Mouse (Mus musculus) stomach, postnatal 0 days (tissue): ENCODE measurements around the gene Pard6b. TPM values are rescaled to one million over a fixed set of nuclear protein-coding genes. Genes with fewer than 3 reads are reported as not detected.

Source experiments
- ATAC-seq: fragments of 200-750 bp; cut with Nextera tagmentation; 2 replicates; pipeline ENCODE4 v1.8.0; 2017; ENCODE audit not compliant: low FRiP score, low TSS enrichment
- DNase-seq: peaks from one replicate; pipeline ENCODE4 v3.0.0-alpha.2; 2016; ENCODE audit warnings: low spot score
- H3K27ac ChIP-seq: fragments of 300-500 bp; sonication (generic); replicated peaks from 2 replicates; pipeline ENCODE4 v1.5.1; 2014; ENCODE audit warnings: mild to moderate bottlenecking, control low read depth
- H3K27me3 ChIP-seq: fragments of 300-500 bp; sonication (generic); 2 replicates; pipeline ENCODE4 v1.6.1; 2014; ENCODE audit warnings: low read length; ENCODE audit not compliant: control insufficient read depth, insufficient read depth
- H3K36me3 ChIP-seq: fragments of 300-500 bp; sonication (generic); 2 replicates; pipeline ENCODE4 v1.6.1; 2014; ENCODE audit warnings: low read length, mixed read lengths; ENCODE audit not compliant: control insufficient read depth, insufficient read depth
- H3K4me1 ChIP-seq: fragments of 300-500 bp; sonication (generic); replicated peaks from 2 replicates; pipeline ENCODE4 v1.6.1; 2014; ENCODE audit warnings: antibody characterized with exemption; ENCODE audit not compliant: control insufficient read depth, insufficient read depth
- H3K4me2 ChIP-seq: fragments of 300-500 bp; sonication (generic); replicated peaks from 2 replicates; pipeline ENCODE4 v1.6.1; 2014; ENCODE audit warnings: low read depth, mild to moderate bottlenecking, control low read depth, moderate library complexity
- H3K4me3 ChIP-seq: fragments of 300-500 bp; sonication (generic); 2 replicates; pipeline ENCODE4 v1.5.1; 2014; ENCODE audit warnings: low read depth, low read length, control low read depth
- H3K9ac ChIP-seq: fragments of 300-500 bp; sonication (generic); 2 replicates; pipeline ENCODE4 v1.6.1; 2014; ENCODE audit warnings: mild to moderate bottlenecking, low read length, control low read depth, mixed read lengths
- H3K9me3 ChIP-seq: fragments of 300-500 bp; sonication (generic); 2 replicates; pipeline ENCODE4 v1.6.1; 2016; ENCODE audit warnings: low read length; ENCODE audit not compliant: control insufficient read depth
- CTCF ChIP-seq: IDR thresholded peaks from 2 replicates; pipeline ENCODE4 v1.5.1; 2016; ENCODE audit warnings: antibody characterized with exemption, low read depth, mild to moderate bottlenecking, moderate library complexity
- EP300 ChIP-seq: optimal IDR thresholded peaks from 2 replicates; pipeline ENCODE3; 2016; ENCODE audit warnings: antibody characterized with exemption
- WGBS: fragments of 180-500 bp; shearing (Covaris S2); extraction: QIAGEN DNeasy Blood & Tissue Kit; methylation state at CpG from one replicate; pipeline ENCODE4 v1.1.7; 2014; 5-methylcytosine and 5-hydroxymethylcytosine counted together
- polyA plus RNA-seq: library from polyadenylated mRNA; unstranded; fragments of >200 nt; fragmentation: Nextera tagmentation; extraction: Ambion mirVana; gene quantifications from 2 replicates; pipeline ENCODE4 v1.2.1, GENCODE M21; 2015

The Pard6b gene
- polyA plus RNA-seq, 1 experiment from 2014 or later, result 11.8 TPM

GRCm38 (mm10) chr2:168078107-168078830, 2.5 kb upstream of the Pard6b start:
- ATAC-seq, result peak; percentile 63
- Histone ChIP-seq H3K4me1 (no peaks in the 10 kb centered on the region), H3K27me3 (no peaks in the 10 kb centered on the region), H3K4me3 (no peak overlapping the region), H3K9ac (peak overlapping the region; percentile 18; the same call in 1 of the 2 replicates), H3K4me2 (peak overlapping the region; percentile 34), H3K36me3 (no peaks in the 10 kb centered on the region), H3K27ac (peak overlapping the region; percentile 91), H3K9me3 (no peaks in the 10 kb centered on the region)
- peak; percentile 96 for DNase-seq
- WGBS, result 20% methylated on average over 15 of the region's 15 CpGs
- peak; percentile 33 for TF ChIP-seq EP300
- no peak for TF ChIP-seq CTCF

GRCm38 (mm10) chr2:168081299-168081932, 612 bp downstream of the Pard6b start:
- Histone ChIP-seq H3K27me3 (no peaks in the 10 kb centered on the region), H3K4me1 (no peaks in the 10 kb centered on the region), H3K9ac (peak overlapping the region; percentile 79), H3K36me3 (no peaks in the 10 kb centered on the region), H3K4me2 (peak overlapping the region; percentile 85), H3K27ac (peak overlapping the region; percentile 88), H3K9me3 (no peaks in the 10 kb centered on the region), H3K4me3 (peak overlapping the region; percentile 65)
- ATAC-seq, result no peak
- no peak for DNase-seq
- WGBS, result under 1% methylated on average over 49 of the region's 49 CpGs
- TF ChIP-seq EP300, result no peak
- TF ChIP-seq CTCF, result no peak

- H3K4me2 ChIP-seq, result peak overlapping the region; percentile 85
- ATAC-seq (no peak), DNase-seq (no peak)
- WGBS, result 5% methylated on average over 14 of the region's 14 CpGs
- TF ChIP-seq CTCF (0 out of 2 replicates have a peak, but pooled peaks have one; percentile 2), EP300 (no peak)
- no peaks in the 10 kb centered on the region for H3K36me3 ChIP-seq
- no peaks in the 10 kb centered on the region for H3K4me1 ChIP-seq
- no peaks in the 10 kb centered on the region for H3K9me3 ChIP-seq
- no peaks in the 10 kb centered on the region for H3K27me3 ChIP-seq
- peak overlapping the region; percentile 88; the same call in 1 of the 2 replicates for H3K27ac ChIP-seq
- H3K9ac ChIP-seq, result peak overlapping the region; percentile 79
- H3K4me3 ChIP-seq, result peak overlapping the region; percentile 65
Observed at GRCm38 (mm10) chr2:168081933-168082306, 1.1 kb downstream of the Pard6b start.

- Histone ChIP-seq H3K36me3 (no peaks in the 10 kb centered on the region), H3K9ac (no peak overlapping the region), H3K27ac (no peak overlapping the region), H3K4me3 (no peak overlapping the region), H3K27me3 (no peaks in the 10 kb centered on the region), H3K4me2 (no peak overlapping the region), H3K4me1 (no peaks in the 10 kb centered on the region), H3K9me3 (no peaks in the 10 kb centered on the region)
- DNase-seq (no peak), ATAC-seq (no peak)
- peak; percentile 56 for TF ChIP-seq CTCF
- TF ChIP-seq EP300, result no peak
- 71% methylated on average over 2 of the region's 2 CpGs for WGBS
Observed at GRCm38 (mm10) chr2:168083593-168083992, 2.8 kb downstream of the Pard6b start.

GRCm38 (mm10) chr2:168084228-168084627, 3.4 kb downstream of the Pard6b start:
- no peaks in the 10 kb centered on the region for H3K4me1 ChIP-seq
- H3K9me3 ChIP-seq, result no peaks in the 10 kb centered on the region
- ATAC-seq (no peak), DNase-seq (no peak)
- 85% methylated on average over 7 of the region's 7 CpGs for WGBS
- no peak overlapping the region for H3K27ac ChIP-seq
- H3K4me3 ChIP-seq, result no peak overlapping the region
- no peaks in the 10 kb centered on the region for H3K36me3 ChIP-seq
- H3K9ac ChIP-seq, result no peak overlapping the region
- no peaks in the 10 kb centered on the region for H3K27me3 ChIP-seq
- no peak overlapping the region for H3K4me2 ChIP-seq
- TF ChIP-seq EP300 (no peak), CTCF (no peak)

- no peak for TF ChIP-seq EP300
- TF ChIP-seq CTCF, result no peak
- WGBS, result 36% methylated on average over 10 of the region's 10 CpGs
- Histone ChIP-seq H3K4me3 (no peak overlapping the region), H3K27me3 (no peaks in the 10 kb centered on the region), H3K9ac (no peak overlapping the region), H3K4me1 (no peaks in the 10 kb centered on the region), H3K4me2 (no peak overlapping the region), H3K27ac (no peak overlapping the region), H3K9me3 (no peaks in the 10 kb centered on the region), H3K36me3 (no peaks in the 10 kb centered on the region)
- no peak for ATAC-seq
- DNase-seq, result peak; percentile 48
Observed at GRCm38 (mm10) chr2:168085621-168086265, 4.9 kb downstream of the Pard6b start.
